Mouse (Mus musculus) heart, postnatal 0 days (tissue): Measurements from ENCODE around the gene Pcx.

Source experiments
- CTCF ChIP-seq: IDR thresholded peaks from 2 replicates; pipeline ENCODE4 v1.5.1; 2016; ENCODE audit warnings: antibody characterized with exemption, control low read depth, low read depth
- EP300 ChIP-seq: IDR thresholded peaks from 2 replicates; pipeline ENCODE4 v1.6.1; 2016; ENCODE audit warnings: antibody characterized with exemption, low read depth

DNA sequence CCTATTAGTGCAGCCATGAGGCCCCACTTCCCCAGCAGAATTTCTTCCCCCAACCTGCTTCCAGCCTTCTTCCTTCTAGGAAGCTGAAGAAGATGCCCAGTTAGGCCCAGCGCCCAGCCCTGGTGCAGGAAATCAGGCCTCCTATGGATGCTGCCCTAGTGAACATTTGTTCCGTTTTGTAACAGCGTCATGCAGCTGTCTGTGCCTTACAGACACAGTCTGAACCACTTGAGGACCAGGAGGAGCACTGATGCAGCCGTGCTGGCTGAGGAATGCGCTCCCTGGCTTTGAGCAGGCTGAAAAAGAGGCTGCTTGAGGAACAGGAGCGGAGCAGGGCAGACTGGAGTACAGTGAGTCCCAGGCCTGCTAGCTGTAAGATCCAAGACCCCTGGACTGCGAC is 15.6 kb upstream of the Pcx start:
- no peak for TF ChIP-seq CTCF
- TF ChIP-seq EP300 = no peak
